Mouse (Mus musculus) T-helper 2 cell (primary cell): ENCODE measurements at regions not wholly inside any gene's neighbourhood (a gene's known extent, or its start where the extent isn't known, plus 50 kb on each side); places are given as distances from the start of the nearest gene placed in this dataset.

Experiments
- in situ Hi-C: fragments of 300-600 bp; cut with MboI, MseI; formaldehyde crosslinking; loops from one replicate; pipeline ENCODE4 v1.15.1; 2025; ENCODE audit warnings: high pct_unique_total_duplicates

DNA sequence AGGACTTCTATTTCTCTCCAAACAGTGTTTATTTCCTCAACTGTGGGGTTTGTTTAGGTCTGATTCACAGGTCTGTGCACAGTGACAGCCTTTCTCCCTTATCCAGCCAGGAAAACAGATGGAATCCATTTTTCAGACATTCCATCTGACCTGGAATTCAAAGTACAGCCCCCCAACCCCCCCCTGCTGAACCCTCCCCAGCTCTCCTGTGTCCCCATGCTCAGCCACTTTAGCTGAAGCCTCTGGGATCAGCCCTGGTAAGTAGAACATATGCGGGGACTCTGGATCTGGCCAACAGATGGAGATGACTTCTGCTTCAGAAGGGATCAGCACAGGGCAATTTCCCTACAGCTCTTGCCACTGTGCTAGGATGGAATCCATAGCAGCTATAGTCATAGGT, 674.2 kb downstream of the Fat4 start:
- in situ Hi-C loops, result no loop called here

DNA sequence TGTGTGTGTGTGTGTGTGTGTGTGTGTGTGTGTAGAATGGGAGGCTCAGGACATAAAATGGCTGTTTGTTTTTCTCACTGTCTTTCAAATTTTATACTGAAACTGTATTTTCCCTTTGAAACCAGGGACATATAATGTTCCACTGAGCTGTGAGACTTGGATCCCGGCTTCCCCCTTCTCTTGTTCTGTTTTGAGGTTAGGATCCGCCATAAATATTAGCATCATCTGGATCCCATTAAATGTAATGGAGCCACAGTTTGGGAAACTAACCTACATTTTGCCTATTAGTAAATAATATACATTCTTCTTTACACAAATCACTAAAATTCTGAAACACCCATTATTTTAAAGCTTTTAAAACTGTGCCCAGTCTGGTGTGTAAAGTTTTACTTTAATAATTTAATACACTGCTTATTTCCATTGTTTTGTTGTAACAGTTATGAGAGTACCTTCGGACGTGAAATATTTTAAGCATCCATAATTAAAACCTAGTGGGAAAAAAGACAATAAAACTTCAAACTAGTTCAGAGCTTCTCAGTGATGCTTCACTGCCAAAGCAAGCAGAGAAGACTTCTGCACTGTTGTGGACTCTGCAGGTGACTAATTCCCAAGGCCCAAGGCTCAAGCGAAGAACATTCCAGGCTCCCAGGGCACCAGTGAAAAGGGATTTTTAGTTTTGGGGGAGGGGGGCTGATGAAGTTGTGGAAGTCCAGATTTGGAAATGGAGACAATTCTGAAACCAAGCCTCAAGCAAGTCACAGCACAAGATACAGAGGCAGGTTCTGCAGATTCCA, 684.9 kb downstream of the Fat4 start:
- in situ Hi-C loops, result no loop called here

- in situ Hi-C loops, result no loop called here
Observed at GRCm38 (mm10) chr3:39575200-39575599, 688.5 kb downstream of the Fat4 start.

- in situ Hi-C loops, result no loop called here
Observed at GRCm38 (mm10) chr3:39591312-39591711, 704.6 kb downstream of the Fat4 start.

DNA sequence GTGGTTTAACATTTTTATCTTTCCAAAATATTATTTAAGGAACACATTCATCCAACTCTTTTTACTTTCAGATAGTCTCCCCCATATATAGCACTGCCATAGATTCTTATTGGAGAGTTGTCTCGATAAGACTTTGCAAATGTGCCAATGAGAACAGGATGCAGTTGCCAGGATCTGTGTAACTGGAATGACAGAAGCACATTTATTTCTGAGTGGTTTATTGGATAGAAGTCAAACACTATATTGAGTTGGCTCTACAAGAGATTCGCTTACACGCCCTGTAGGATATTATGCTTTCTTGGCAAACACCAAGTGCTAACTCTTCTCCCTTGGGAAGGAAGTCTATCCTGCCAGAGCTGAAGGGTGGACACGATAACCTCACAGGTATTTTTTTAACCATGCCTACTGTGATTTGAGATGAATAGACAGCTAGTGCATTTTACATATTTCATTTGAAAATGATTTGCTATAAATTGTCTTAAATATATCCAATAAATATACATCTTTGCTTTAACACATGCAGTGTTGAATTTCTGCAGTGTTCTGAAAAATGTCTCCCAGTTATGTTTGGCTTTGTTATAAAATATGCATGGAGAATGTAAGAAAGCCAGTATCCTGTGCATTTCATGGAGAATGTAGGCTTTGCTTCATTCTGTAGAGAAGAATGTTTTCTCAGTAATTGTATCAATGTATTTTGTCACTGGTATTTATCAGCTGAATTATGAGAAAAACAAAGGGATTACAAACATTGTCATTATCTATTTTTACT, 705.8 kb downstream of the Fat4 start:
- in situ Hi-C loops, result no loop called here

DNA sequence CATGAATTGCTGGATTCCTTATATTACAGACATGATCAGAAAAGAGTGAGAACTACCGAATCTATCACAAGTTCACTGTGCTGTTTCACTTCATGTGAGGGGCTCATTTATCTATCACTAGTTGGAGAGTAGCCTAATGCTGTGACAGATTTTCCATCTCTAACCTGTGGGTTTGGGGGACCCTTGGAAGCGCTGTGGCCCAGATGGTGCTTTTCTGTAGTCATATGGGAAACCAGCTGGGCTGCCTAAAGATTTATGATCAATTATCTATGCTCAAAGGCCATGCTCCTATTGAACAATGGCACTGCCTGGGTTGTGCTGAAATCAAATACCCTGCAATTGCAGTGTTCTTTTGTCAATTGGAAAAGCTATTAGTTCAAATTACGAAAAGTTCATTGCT, 723.2 kb downstream of the Fat4 start:
- in situ Hi-C loops, result no loop called here

DNA sequence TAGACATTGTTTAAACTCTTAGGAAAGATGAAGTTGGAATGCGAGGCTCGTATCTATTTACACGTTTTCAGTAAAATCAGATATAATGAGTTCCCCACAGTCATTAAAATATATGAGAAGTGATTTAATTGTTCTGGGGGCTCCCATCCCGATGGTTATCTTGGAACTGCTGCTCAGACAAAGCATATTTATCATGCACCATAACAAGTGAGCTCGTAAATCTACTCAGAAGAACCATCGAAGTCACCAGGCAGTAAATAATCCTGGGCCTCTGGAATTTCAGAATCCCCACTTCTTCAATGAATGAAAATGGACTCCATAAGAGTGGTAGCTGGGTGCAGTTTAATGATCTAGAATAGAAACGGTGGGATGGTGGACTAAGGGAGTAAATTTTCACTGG, 725.7 kb downstream of the Fat4 start:
- in situ Hi-C loops, result no loop called here

DNA sequence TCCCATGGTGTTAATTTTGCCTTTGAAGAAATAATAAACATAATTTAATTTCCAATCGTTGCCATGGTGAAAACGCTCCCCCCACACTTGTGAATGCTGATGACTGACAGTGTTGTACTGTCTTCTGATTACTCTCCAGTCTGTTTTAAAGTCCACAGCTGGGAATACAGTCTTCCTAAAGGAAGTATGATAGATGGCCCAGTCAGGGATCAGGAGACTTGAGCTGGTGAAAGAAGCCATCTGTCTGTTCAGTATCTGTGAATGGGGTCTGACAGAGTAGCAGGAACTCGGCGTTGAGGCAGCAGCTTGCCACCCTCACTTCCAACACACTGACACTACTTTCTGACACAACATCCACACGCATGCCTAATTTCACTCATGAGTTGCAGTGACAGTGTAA, 751.2 kb downstream of the Fat4 start:
- in situ Hi-C loops, result no loop called here

DNA sequence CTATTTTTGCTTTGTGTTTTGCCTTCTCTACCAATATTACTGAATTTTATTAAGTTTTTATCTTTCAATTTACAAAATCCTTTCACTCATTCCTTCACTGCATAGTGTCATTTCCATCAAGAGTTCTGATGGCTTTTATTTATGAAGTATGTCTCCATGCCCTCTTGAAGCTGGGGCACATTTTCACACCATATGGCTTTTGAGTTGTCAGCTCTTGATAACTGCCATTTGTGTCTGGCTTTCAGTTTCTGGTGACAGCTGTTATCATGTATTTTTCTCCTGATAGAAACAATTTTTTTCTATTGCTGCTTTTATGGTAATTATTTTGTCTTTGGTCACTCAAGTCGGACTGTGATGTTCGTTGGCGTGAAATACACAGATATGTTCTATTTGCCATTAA, 756.5 kb downstream of the Fat4 start:
- in situ Hi-C loops, result no loop called here

DNA sequence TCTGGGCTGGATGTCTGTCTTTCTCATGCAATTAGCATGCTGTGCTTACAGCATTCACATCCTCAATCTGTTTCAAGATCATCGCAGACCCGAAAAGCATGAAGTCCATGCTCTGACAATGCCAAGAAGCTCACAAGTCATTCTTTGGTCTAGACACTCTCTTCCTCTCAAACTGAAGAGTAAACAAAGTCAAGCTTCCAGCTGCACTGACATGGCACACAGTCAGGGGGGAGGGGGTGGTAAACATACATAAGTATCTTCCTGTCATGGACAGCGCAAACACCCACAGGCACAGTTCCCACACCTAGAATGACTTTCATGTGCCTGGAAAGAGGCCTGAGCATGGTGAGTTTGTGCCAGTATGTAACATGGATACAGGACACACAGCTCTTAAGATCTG, 780.1 kb downstream of the Fat4 start:
- in situ Hi-C loops, result no loop called here

GRCm38 (mm10) chr3:39669145-39669544, 782.4 kb downstream of the Fat4 start:
- in situ Hi-C loops, result no loop called here

GRCm38 (mm10) chr3:39673997-39674396, 787.3 kb downstream of the Fat4 start:
- in situ Hi-C loops, result loop anchor here (10.0 kb wide), 1 partner anchor 341 kb away; no protein-coding TSS in a partner anchor

DNA sequence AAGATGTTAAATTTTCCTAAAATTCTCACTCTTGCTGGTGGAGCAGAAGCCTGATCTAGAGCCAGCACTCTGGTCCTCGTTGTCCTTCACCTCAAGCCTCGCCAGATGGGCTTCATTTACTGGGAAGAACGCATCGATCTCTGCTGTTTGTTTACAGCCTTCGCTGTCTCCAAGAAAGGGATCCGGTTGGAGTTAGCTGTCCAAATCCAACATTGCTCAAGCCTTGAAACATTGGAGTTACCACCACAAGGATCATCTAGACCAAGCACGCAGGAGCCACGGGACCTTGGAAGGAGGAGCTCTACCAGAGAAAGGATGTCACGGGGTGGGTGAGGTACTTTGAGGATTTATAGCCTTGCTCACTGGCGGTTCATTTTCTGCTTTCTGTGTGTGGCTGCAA, 788.2 kb downstream of the Fat4 start:
- in situ Hi-C loops, result loop anchor here (10.0 kb wide), 1 partner anchor 340 kb away; no protein-coding TSS in a partner anchor

DNA sequence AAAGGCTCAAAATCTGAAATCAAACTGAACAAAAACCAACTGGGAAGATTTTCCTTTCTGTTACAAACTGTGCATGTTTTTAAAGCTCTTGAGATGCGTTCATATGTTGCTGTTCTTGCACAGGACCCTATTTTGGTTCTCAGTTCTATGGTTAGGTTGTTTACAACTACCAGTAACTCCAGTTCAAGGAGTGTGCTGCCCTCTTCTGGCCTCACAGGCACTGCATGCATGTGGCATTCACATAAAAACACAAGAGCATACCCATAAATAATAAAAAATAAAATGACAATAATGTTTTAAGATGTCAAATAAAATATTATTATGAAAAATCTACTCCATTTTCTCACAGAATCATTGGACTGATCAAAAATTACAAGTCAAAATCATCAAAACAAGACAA, 818.9 kb downstream of the Fat4 start:
- in situ Hi-C loops, result loop anchor here (25.0 kb wide), 1 partner anchor 818 kb away; the partner anchor contains the start of gene Fat4

DNA sequence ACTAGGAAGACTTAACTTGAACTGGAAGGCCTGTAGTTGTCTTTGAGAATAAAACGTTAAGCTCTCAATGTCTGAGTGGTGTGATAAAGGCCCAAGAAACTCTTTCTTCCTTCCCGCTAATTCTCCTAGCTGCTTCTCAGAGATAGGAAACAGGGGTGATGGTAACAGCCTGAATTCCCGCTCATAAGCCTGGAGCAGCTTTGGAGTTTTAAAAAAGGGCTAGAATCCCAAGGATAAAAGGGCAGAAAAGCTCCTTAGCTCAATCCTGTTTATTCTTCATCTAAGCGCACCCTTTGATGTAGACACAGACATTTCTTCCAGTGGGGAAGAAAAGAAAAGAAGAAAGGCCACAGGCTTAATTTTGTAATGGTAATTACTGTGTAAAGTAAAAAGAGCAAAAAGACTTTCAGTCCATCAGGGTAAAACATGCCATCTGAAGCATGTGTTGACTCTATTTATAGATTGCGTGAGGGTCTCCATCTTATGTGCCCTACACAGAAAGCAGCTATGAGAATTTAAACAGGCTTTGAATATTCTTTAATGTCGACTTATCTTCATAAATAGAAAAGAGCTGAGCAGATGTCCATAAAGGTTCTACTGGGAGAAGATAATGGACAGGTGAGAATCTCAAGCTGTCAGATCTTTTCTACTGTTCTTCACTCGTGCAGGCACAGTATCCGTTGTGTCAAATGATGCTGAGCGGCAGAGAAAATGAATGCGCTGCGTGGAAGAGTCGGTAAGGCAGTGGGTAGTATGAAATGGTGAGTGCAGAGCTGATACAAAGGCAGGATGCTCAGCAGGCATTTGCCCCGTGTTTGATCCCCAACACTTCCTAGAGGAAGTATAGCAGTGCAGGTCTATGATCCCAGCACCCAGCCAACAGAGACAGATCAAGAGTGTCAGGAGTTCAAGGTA, 818.0 kb upstream of the Intu start:
- in situ Hi-C loops, result loop anchor here (25.0 kb wide), 1 partner anchor 826 kb away; the partner anchor contains the start of gene Fat4

DNA sequence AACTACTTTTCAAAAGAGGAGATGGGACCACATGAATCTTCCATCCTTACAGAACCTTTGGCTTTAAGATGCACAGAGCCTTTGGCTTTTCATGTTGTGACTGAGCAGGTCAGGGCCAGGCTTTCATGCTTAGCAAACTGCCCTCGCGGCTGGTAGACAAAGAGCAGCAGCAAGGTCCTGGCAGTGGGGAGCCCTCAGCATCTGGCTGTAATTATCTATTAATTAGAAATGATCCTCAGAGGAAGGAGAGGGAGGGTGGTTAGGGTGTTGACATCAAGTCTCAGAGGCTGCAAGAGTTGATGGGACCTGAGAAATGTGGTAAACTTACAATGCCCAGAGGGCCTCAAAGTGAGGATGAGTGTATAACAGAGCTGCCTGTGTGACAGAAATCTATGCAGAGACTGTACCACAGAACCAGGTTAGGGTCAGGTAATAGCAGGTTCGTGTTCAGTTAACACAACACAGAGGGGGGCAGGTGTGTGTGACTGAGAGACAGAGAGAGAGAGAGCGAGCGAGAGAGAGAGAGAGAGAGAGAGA, 817.0 kb upstream of the Intu start:
- in situ Hi-C loops, result loop anchor here (25.0 kb wide), 1 partner anchor 827 kb away; the partner anchor contains the start of gene Fat4

- in situ Hi-C loops, result loop anchor here (25.0 kb wide), 1 partner anchor 832 kb away; the partner anchor contains the start of gene Fat4
Observed at GRCm38 (mm10) chr3:39718946-39719545, 812.0 kb upstream of the Intu start.

- in situ Hi-C loops, result loop anchor here (5.0 kb wide), 1 partner anchor 97 kb away; no protein-coding TSS in a partner anchor
Observed at GRCm38 (mm10) chr3:39725755-39726154, 805.3 kb upstream of the Intu start.

DNA sequence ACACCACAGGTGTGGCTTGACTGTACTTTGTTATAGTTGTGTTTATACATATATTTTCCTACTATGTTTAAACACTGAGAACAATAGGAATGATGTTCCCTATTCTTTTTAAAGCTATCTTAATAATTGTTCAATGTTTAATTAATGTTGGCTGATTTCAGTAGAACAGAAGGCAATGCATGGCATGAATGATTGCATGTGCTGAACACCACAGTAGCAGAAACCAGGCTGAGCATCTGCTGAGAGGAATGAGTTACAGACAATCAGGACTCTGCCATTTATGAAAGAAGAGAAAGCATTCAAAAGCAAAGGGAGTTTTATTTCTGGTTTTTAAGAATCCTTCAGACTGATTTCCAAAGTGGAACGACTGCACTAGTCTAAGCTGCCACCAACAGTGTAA, 794.4 kb upstream of the Intu start:
- in situ Hi-C loops, result no loop called here

- in situ Hi-C loops, result no loop called here
Observed at GRCm38 (mm10) chr3:39745947-39746346, 785.1 kb upstream of the Intu start.
